Mouse (Mus musculus) kidney, postnatal 0 days (tissue): ENCODE results near the gene Slc39a7. TPM values are rescaled to one million over a fixed set of nuclear protein-coding genes. Genes with fewer than 3 reads are reported as not detected.

Experiments used
- ATAC-seq: fragments of 200-750 bp; cut with Nextera tagmentation; replicated peaks from 2 replicates; pipeline ENCODE4 v1.8.0; 2017; ENCODE audit warnings: low read depth, moderate number of reproducible peaks, moderate TSS enrichment, moderate library complexity; ENCODE audit not compliant: low FRiP score
- DNase-seq: peaks from one replicate; pipeline ENCODE4 v3.0.0-alpha.2; 2016; ENCODE audit warnings: low spot score
- H3K27ac ChIP-seq: fragments of 300-500 bp; sonication (generic); 2 replicates; pipeline ENCODE4 v1.5.1; 2014; ENCODE audit warnings: mild to moderate bottlenecking
- H3K27me3 ChIP-seq: fragments of 300-500 bp; sonication (generic); 2 replicates; pipeline ENCODE4 v1.6.1; 2014; ENCODE audit warnings: low read length, mixed read lengths; ENCODE audit not compliant: insufficient read depth
- H3K36me3 ChIP-seq: fragments of 300-500 bp; sonication (generic); 2 replicates; pipeline ENCODE4 v1.6.1; 2014; ENCODE audit warnings: low read length, mixed read lengths; ENCODE audit not compliant: insufficient read depth
- H3K4me1 ChIP-seq: fragments of 300-500 bp; sonication (generic); replicated peaks from 2 replicates; pipeline ENCODE4 v1.6.1; 2014; ENCODE audit warnings: antibody characterized with exemption, low read length, mixed read lengths; ENCODE audit not compliant: insufficient read depth
- H3K4me2 ChIP-seq: fragments of 300-500 bp; sonication (generic); 2 replicates; pipeline ENCODE4 v1.6.1; 2014; ENCODE audit warnings: mild to moderate bottlenecking, low read length, moderate library complexity, mixed read lengths
- H3K4me3 ChIP-seq: fragments of 300-500 bp; sonication (generic); replicated peaks from 2 replicates; pipeline ENCODE4 v1.5.1; 2014; ENCODE audit warnings: low read depth, low read length
- H3K9ac ChIP-seq: fragments of 300-500 bp; sonication (generic); 2 replicates; pipeline ENCODE4 v1.6.1; 2014; ENCODE audit warnings: low read depth, low read length
- H3K9me3 ChIP-seq: fragments of 300-500 bp; sonication (generic); replicated peaks from 2 replicates; pipeline ENCODE4 v1.6.1; 2016; ENCODE audit warnings: low read length, inconsistent platforms, mixed read lengths
- CTCF ChIP-seq: IDR thresholded peaks from 2 replicates; pipeline ENCODE4 v1.5.1; 2016; ENCODE audit warnings: antibody characterized with exemption, low read depth, mild to moderate bottlenecking, moderate library complexity
- WGBS: fragments of 180-500 bp; shearing (Covaris S2); extraction: QIAGEN DNeasy Blood & Tissue Kit; methylation state at CpG from one replicate; pipeline ENCODE4 v1.1.7; 2014; 5-methylcytosine and 5-hydroxymethylcytosine counted together
- polyA plus RNA-seq: library from polyadenylated mRNA; unstranded; fragments of >200 nt; fragmentation: Nextera tagmentation; extraction: Ambion mirVana; gene quantifications from 2 replicates; pipeline ENCODE4 v1.2.1, GENCODE M21; 2015

Slc39a7 gene
- polyA plus RNA-seq: 149 and 165 TPM in 2 replicates

DNA sequence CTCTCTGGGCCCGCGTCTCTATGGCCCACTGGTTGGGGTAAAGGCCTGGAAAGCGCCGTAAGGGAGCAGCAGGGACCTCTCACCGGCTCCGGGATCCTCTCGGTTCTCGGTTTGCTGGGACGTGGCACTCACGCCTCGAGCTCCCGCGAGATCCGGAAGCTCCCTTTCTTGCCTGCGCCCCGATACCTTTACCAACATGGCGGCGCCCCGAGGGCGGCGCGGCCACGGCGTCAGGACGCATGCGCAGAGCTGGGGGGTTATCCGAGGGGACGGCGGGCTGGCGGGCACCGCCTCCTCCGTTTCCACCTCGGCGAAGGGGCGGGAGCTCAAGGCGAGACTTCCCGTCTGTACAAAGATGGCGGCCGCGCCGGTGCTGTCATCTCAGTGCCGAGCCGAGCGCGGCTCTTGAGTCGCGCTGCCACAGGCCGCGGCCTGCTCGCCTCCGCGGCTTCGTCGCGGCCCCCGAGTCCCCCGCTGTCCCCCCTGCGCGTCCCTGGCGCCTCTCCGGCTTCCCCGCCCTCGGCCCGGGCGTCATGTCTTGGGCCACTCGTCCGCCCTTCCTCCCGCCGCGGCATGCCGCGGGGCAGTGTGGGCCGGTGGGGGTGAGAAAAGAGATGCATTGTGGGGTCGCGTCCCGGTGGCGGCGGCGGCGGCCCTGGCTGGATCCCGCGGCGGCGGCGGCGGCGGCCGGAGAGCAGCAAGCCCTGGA is at the start of gene Slc39a7, which contains the start of gene Rxrb:
Slc39a7 (minus strand) TSS at position 218 of the 709 bp plus-strand sequence.
Rxrb (plus strand) TSS at position 348 of the 709 bp plus-strand sequence.
- peaks cover 20% of the 10 kb centered on the region for H3K4me1 ChIP-seq

DNA sequence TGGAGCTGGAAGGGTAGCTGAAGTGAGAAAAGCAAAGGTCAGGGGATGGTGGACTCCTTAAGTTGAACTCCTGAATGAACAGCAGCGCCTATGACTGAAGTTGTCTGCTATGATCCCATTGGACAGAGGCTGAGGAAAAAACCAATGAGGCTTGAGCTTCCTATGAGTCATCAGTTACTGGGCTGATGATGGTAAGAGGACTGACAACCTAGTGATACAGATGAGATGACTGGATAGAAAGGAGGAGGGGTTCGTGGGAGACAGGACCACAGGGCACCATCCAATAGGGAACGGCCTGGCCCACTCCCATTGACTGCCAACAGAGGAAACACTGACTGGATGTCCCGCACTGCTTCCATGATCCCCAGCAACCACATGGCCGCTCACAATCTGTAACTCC is 48.1 kb upstream of the Slc39a7 start:
- Histone ChIP-seq H3K27ac (no peak overlapping the region), H3K4me1 (no peaks in the 10 kb centered on the region), H3K9me3 (no peaks in the 10 kb centered on the region), H3K4me3 (no peak overlapping the region), H3K27me3 (no peaks in the 10 kb centered on the region; the same call in 1 of the 2 replicates), H3K36me3 (no peaks in the 10 kb centered on the region), H3K9ac (no peak overlapping the region), H3K4me2 (no peak overlapping the region)
- ATAC-seq (peak; percentile 62), DNase-seq (peak; percentile 94)
- WGBS: 18% methylated on average over 5 of the region's 5 CpGs
- no peak for TF ChIP-seq CTCF

More for the DNA sequence above, at the start of gene Slc39a7, which contains the start of gene Rxrb:
- Histone ChIP-seq H3K4me2 (peak within 1 kb of the TSS; percentile 70), H3K9ac (peak within 1 kb of the TSS; percentile 91), H3K36me3 (peaks cover 38% of the 10 kb centered on the region), H3K9me3 (no peaks in the 10 kb centered on the region), H3K27ac (peak within 1 kb of the TSS; percentile 93), H3K4me3 (peak within 1 kb of the TSS; percentile 50), H3K27me3 (no peaks in the 10 kb centered on the region)
- ATAC-seq (peak; percentile 72), DNase-seq (peak; percentile 97)
- under 1% methylated on average over 79 of the region's 88 CpGs for WGBS
- no peak for TF ChIP-seq CTCF

DNA sequence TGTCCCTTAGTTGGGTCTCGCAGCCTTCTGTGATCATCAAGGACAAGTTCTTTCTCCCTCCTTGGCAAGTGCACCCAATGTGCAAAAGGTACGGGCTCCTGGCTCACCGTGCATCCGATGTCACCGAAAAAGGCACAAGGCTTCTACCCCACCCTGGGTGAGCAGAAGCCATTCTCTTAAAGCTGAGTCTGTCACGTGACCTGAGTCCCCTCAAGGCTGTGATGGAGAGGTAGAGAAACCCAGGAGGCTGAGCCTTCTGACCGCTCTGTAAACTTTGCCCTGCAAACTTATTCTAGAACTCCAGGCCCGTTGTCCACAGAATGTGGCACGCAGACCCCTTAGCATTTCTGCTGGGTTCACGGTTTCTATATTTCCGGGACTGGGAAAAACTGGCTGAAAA is 47.5 kb upstream of the Slc39a7 start:
- H3K9ac ChIP-seq: no peak overlapping the region
- H3K9me3 ChIP-seq: no peaks in the 10 kb centered on the region
- no peak for DNase-seq
- no peak overlapping the region for H3K27ac ChIP-seq
- no peak for ATAC-seq
- no peaks in the 10 kb centered on the region; the same call in 1 of the 2 replicates for H3K27me3 ChIP-seq
- H3K4me1 ChIP-seq: no peaks in the 10 kb centered on the region
- TF ChIP-seq CTCF: no peak
- no peak overlapping the region for H3K4me3 ChIP-seq
- H3K36me3 ChIP-seq: no peaks in the 10 kb centered on the region
- WGBS: 86% methylated on average over 11 of the region's 11 CpGs
- no peak overlapping the region for H3K4me2 ChIP-seq

DNA sequence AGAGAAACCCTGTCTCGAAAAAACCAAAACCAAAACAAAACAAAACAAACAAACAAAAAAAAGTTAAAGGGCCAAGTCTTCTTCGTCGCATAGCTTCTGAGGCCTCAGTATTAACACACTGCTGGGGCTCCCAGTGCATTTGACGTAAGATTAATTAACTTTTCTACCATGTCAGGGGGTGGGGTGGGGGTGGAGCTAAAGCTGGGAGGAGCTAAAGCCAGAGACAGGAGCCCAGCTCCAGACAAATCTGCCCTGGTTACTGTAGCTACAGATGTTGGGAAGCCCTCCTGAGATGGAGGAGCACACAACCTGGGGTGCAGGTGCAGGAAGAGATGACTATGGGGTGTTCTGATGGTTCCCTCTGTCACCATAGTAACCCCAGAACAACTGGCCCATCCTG is 46.7 kb upstream of the Slc39a7 start:
- TF ChIP-seq CTCF: no peak
- DNase-seq (no peak), ATAC-seq (no peak)
- Histone ChIP-seq H3K9ac (no peak overlapping the region), H3K36me3 (no peaks in the 10 kb centered on the region), H3K4me3 (no peak overlapping the region), H3K27me3 (no peaks in the 10 kb centered on the region; the same call in 1 of the 2 replicates), H3K4me2 (no peak overlapping the region), H3K9me3 (no peaks in the 10 kb centered on the region), H3K4me1 (no peaks in the 10 kb centered on the region), H3K27ac (no peak overlapping the region)
- 48% methylated on average over 4 of the region's 4 CpGs for WGBS

DNA sequence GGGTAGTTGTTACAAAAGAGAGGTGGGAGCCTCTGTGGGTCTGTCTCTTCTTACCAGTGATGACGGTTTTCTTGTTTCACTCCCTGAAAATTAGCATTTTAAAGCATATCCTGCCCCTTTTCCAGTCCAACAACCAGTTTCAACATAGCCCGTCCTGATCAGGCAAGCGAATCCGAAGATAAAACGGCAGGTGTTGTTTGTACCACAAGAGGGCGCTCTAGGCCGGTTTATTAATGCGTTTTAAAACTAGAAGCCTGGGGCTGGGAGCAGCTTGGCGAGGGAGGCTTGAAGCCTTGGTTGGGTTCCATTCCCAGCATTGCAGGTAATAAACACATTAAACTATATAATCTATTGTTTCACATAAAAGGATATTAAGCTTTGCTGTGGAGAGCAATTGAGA is 46.1 kb upstream of the Slc39a7 start:
- H3K9me3 ChIP-seq: no peaks in the 10 kb centered on the region
- DNase-seq: peak; percentile 90
- under 1% methylated on average over 9 of the region's 9 CpGs for WGBS
- H3K27me3 ChIP-seq: no peaks in the 10 kb centered on the region; the same call in 1 of the 2 replicates
- no peak overlapping the region for H3K9ac ChIP-seq
- peak; percentile 86 for TF ChIP-seq CTCF
- H3K4me1 ChIP-seq: no peaks in the 10 kb centered on the region
- H3K36me3 ChIP-seq: no peaks in the 10 kb centered on the region
- no peak overlapping the region for H3K27ac ChIP-seq
- no peak overlapping the region for H3K4me2 ChIP-seq
- no peak for ATAC-seq
- H3K4me3 ChIP-seq: no peak overlapping the region

DNA sequence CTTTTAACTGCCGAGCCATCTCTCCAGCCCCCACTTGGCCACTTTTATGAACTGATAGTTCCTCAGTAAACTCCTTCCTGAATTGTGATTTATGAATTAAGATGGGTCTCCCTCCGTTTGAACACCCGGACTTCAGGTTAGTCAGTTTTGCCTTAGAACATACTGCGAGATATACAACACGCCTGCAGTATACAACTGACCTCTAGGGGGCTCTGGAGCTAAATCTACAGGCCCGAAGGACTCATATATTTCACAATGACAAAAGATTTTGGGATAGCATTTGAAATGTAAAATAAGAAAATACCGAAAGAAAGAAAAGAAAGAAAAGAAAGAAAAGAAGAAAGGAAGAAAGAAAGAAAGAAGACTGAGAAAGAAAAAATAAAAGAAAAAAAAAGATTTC is 43.8 kb upstream of the Slc39a7 start:
- Histone ChIP-seq H3K4me1 (no peaks in the 10 kb centered on the region), H3K36me3 (no peaks in the 10 kb centered on the region), H3K9me3 (no peaks in the 10 kb centered on the region), H3K9ac (no peak overlapping the region), H3K4me2 (no peak overlapping the region), H3K27ac (no peak overlapping the region), H3K27me3 (no peaks in the 10 kb centered on the region; the same call in 1 of the 2 replicates), H3K4me3 (no peak overlapping the region)
- no peak for ATAC-seq
- peak; percentile 60 for DNase-seq
- 46% methylated on average over 7 of the region's 7 CpGs for WGBS
- TF ChIP-seq CTCF: peak; percentile 70
